Mouse (Mus musculus): ENCODE results near the gene Pecam1. TPM values are rescaled to one million over a fixed set of nuclear protein-coding genes. Genes with fewer than 3 reads are reported as not detected.
"Not testable (repeated sequence)": the region's sequence is repeated elsewhere in the genome, so short reads cannot be mapped to it uniquely, and the experiment has no call there.

Gene Pecam1
- total and polyA plus RNA-seq, 2 experiments from 2014 or later, result 63.2 to 126 TPM

DNA sequence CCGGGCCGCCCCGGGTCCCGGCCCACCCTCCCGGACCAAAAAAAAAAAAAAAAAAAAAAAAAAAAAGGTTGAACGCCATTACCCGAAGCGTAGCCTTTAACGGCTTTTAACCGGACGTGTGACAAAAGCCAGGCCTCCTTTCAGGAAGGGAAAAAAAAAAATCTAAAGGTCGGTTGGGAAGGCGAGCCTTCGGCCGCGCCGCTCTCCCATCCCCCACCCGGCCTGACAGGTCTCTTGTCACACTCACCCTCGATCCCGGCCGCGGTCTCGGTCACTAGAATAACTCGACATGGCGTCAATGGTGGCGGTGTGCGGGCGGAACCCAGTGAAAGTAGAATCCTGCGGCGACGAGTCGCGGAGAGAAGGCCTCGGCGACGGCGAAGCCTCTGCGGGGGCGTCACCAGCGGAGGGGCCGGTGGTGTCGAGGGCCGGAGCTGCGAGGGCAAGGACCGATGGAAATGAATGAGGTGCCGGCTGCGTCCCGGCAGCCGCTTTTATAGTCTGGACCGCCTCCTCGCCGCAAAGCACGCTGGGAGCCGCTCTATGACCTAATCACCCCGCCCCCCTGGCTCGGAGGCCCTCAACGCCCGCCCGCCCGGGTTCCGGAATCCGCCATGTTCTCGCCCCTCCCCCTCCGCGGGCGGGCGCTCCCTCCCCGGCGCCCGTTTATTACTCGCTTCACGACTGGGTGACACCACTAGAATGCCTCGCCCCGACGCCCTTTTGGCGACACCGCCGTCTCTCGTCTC is 37.8 kb upstream of the Pecam1 start:
- H3K4me1 ChIP-seq (ENCODE audit: control insufficient read depth, insufficient read depth), result peaks cover 20% of the 10 kb centered on the region
- under 1% methylated on average over 65 of the region's 79 CpGs for WGBS
- no peaks in the 10 kb centered on the region for H3K27me3 ChIP-seq (ENCODE audit: control insufficient read depth, insufficient read depth, low read length)
- ATAC-seq (ENCODE audit: insufficient read depth, low read depth) (peak; percentile 78), DNase-seq (ENCODE audit: low spot score) (peak; percentile 97)
- TF ChIP-seq EP300 (IDR thresholded peaks at IDR 0.05; ENCODE audit: low read depth), result peak; percentile 43; the same call in 1 of the 2 replicates
- no peak for TF ChIP-seq CTCF (IDR thresholded peaks at IDR 0.05; ENCODE audit: low read depth)
- H3K4me2 ChIP-seq (ENCODE audit: low read depth, low read length), result peak overlapping the region; percentile 67
- peak overlapping the region; percentile 95 for H3K4me3 ChIP-seq (ENCODE audit: low read depth, low read length)
- peak overlapping the region; percentile 97 for H3K9ac ChIP-seq (replicated peaks; ENCODE audit: low read depth, low read length)
- no peaks in the 10 kb centered on the region for H3K9me3 ChIP-seq (replicated peaks; ENCODE audit: control insufficient read depth, low read length)
- peak overlapping the region; percentile 99 for H3K27ac ChIP-seq (ENCODE audit: low read depth)
- H3K36me3 ChIP-seq (replicated peaks; ENCODE audit: control insufficient read depth, insufficient read depth, low read length), result peaks cover 41% of the 10 kb centered on the region

DNA sequence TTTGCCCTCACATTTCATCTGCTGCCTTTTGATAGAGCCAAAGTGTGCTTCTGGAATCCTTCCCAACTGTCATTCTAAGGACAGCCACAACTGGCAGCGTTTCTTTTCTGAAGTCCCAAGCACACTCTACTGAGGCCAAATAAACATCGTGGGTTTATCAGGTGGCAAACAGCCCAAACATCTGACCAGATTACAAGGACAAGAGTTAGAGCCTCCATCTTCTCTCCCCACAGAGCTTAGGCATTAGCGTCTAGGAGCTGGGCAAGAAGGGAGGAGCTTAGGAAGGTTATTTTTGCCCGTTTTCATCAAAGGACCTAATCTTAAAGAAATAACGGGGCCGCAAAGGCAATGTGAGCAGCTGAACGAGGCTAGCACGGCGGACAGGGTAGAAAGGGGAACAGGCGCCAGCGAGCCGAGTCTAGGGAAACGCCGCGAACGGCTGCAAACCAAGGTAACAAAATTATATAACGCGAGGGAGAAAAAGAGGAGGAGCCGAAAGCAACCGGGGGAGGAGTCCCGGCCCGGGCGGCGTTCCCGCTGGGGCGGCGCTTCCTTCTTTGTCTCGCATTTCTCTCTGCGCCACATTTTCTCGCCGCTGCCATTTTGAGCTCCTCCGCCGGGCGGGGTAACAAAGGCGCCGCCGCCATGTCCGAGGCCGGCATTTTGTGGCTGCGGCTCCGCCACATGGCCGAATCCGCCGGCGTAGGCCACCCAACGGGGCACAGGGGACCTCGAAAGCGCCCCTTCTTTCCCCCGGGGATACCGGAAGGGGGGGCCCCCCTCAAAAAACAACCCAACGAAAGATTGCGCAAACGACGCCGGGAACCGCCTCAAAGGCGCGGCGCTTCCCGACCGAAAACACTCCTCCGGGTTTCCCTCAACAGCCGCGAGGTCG is 37.0 kb upstream of the Pecam1 start:
- DNase-seq (ENCODE audit: low spot score) (peak; percentile 93), ATAC-seq (ENCODE audit: insufficient read depth, low read depth) (peak; percentile 49)
- peak overlapping the region; percentile 99 for H3K27ac ChIP-seq (ENCODE audit: low read depth)
- peaks cover 20% of the 10 kb centered on the region for H3K4me1 ChIP-seq (ENCODE audit: control insufficient read depth, insufficient read depth)
- no peaks in the 10 kb centered on the region for H3K9me3 ChIP-seq (replicated peaks; ENCODE audit: control insufficient read depth, low read length)
- WGBS, result under 1% methylated on average over 64 of the region's 65 CpGs
- peak overlapping the region; percentile 95 for H3K4me3 ChIP-seq (ENCODE audit: low read depth, low read length)
- TF ChIP-seq CTCF (IDR thresholded peaks at IDR 0.05; ENCODE audit: low read depth) (no peak), EP300 (IDR thresholded peaks at IDR 0.05; ENCODE audit: low read depth) (peak; percentile 71)
- H3K27me3 ChIP-seq (ENCODE audit: control insufficient read depth, insufficient read depth, low read length), result no peaks in the 10 kb centered on the region
- peak overlapping the region; percentile 64 for H3K4me2 ChIP-seq (ENCODE audit: low read depth, low read length)
- H3K36me3 ChIP-seq (replicated peaks; ENCODE audit: control insufficient read depth, insufficient read depth, low read length), result peaks cover 41% of the 10 kb centered on the region
- peak overlapping the region; percentile 97 for H3K9ac ChIP-seq (replicated peaks; ENCODE audit: low read depth, low read length)

DNA sequence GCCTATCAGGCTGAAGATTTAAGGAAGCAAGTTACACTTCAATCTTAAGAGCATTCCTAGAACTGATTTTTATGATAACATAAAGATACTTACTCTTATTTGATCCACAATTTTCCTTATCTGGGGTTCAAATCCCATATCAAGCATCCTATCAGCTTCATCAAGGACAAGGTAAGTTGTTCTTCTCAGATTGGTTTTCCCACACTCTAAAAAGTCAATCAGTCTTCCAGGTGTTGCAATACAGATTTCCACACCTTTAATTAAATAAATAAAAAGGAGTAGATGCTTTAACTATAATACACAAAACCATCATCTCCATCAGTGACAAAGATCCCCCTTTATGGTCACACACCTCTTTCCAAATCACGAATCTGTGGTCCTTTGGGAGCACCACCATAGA is 34.6 kb upstream of the Pecam1 start:
- no peak overlapping the region for H3K4me2 ChIP-seq (ENCODE audit: low read depth, low read length)
- TF ChIP-seq EP300 (IDR thresholded peaks at IDR 0.05; ENCODE audit: low read depth) (no peak), CTCF (IDR thresholded peaks at IDR 0.05; ENCODE audit: low read depth) (no peak)

GRCm38 (mm10) chr11:106784476-106784875 is 34.0 kb upstream of the Pecam1 start:
- TF ChIP-seq CTCF (IDR thresholded peaks at IDR 0.05; ENCODE audit: low read depth) (no peak), EP300 (IDR thresholded peaks at IDR 0.05; ENCODE audit: low read depth) (no peak)
- ATAC-seq (ENCODE audit: insufficient read depth, low read depth), result no peak
- H3K27me3 ChIP-seq (ENCODE audit: control insufficient read depth, insufficient read depth, low read length), result no peaks in the 10 kb centered on the region
- H3K27ac ChIP-seq (ENCODE audit: low read depth), result no peak overlapping the region
- no peak overlapping the region for H3K9ac ChIP-seq (replicated peaks; ENCODE audit: low read depth, low read length)
- peaks cover 62% of the 10 kb centered on the region for H3K36me3 ChIP-seq (replicated peaks; ENCODE audit: control insufficient read depth, insufficient read depth, low read length)
- WGBS, result 74% methylated on average over 2 of the region's 2 CpGs
- H3K4me2 ChIP-seq (ENCODE audit: low read depth, low read length), result no peak overlapping the region
- no peaks in the 10 kb centered on the region for H3K9me3 ChIP-seq (replicated peaks; ENCODE audit: control insufficient read depth, low read length)
- peaks cover 12% of the 10 kb centered on the region for H3K4me1 ChIP-seq (ENCODE audit: control insufficient read depth, insufficient read depth)
- DNase-seq (ENCODE audit: low spot score), result no peak
- no peak overlapping the region for H3K4me3 ChIP-seq (ENCODE audit: low read depth, low read length)

More for the DNA sequence above, 34.6 kb upstream of the Pecam1 start:
- H3K4me3 ChIP-seq (ENCODE audit: low read depth, low read length), result no peak overlapping the region
- no peaks in the 10 kb centered on the region for H3K27me3 ChIP-seq (ENCODE audit: control insufficient read depth, insufficient read depth, low read length)
- WGBS, result 74% methylated on average over 1 of the region's 1 CpGs
- no peak overlapping the region for H3K27ac ChIP-seq (ENCODE audit: low read depth)
- DNase-seq (ENCODE audit: low spot score), result no peak
- no peak overlapping the region for H3K9ac ChIP-seq (replicated peaks; ENCODE audit: low read depth, low read length)
- H3K9me3 ChIP-seq (replicated peaks; ENCODE audit: control insufficient read depth, low read length), result no peaks in the 10 kb centered on the region
- peaks cover 59% of the 10 kb centered on the region for H3K36me3 ChIP-seq (replicated peaks; ENCODE audit: control insufficient read depth, insufficient read depth, low read length)
- ATAC-seq (ENCODE audit: insufficient read depth, low read depth), result no peak
- peaks cover 15% of the 10 kb centered on the region for H3K4me1 ChIP-seq (ENCODE audit: control insufficient read depth, insufficient read depth)

DNA sequence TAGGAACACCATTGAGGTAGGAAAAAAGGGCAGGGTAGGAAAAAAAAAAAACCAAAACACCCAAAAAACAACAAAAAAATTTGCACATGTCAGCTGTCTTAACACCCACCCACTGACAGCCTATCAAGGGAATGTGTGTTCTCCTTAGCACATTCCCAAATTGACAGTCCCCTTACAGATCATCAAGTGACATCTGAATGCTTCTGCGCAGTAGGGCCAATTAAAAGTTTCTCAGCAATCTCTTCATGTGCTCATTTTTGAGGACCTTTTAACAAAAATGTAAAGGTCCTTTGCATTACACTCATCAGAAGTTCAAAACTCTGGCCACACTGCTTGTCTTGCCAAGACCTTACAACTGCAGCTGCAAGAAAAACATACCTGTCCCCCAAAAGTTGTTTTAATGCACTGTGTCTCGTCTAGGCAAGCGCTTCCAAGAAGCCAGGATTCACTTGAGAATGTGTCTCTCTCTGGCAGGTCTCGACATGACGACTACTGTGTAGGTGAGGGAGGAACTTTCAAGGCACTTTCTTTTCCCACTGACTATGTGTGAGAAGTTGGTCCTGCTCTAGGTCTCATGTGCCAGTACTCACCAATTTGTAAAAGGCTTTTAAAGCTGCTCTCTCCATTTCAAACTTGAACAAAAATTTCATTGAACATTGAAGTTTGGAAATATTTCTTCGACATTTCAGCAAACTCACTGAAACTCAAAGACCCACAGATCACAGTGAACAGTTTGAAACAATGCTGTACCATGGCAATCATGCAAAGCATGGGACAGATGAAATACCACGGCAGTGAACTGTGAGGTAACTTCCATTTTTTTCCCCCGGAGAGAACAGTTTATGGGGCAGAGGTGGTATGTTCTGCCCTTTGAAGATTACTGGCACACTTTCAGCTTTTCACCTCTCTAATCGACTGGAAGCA is 32.7 kb upstream of the Pecam1 start:
- no peaks in the 10 kb centered on the region for H3K27me3 ChIP-seq (ENCODE audit: control insufficient read depth, insufficient read depth, low read length)
- no peak overlapping the region for H3K9ac ChIP-seq (replicated peaks; ENCODE audit: low read depth, low read length)
- peaks cover 12% of the 10 kb centered on the region for H3K4me1 ChIP-seq (ENCODE audit: control insufficient read depth, insufficient read depth)
- DNase-seq (ENCODE audit: low spot score), result no peak
- H3K36me3 ChIP-seq (replicated peaks; ENCODE audit: control insufficient read depth, insufficient read depth, low read length), result peaks cover 62% of the 10 kb centered on the region
- ATAC-seq (ENCODE audit: insufficient read depth, low read depth), result no peak
- 70% methylated on average over 9 of the region's 9 CpGs for WGBS
- no peak overlapping the region for H3K4me2 ChIP-seq (ENCODE audit: low read depth, low read length)
- no peak overlapping the region for H3K27ac ChIP-seq (ENCODE audit: low read depth)
- H3K4me3 ChIP-seq (ENCODE audit: low read depth, low read length), result no peak overlapping the region
- no peak for TF ChIP-seq EP300 (IDR thresholded peaks at IDR 0.05; ENCODE audit: low read depth)
- TF ChIP-seq CTCF (IDR thresholded peaks at IDR 0.05; ENCODE audit: low read depth), result no peak
- H3K9me3 ChIP-seq (replicated peaks; ENCODE audit: control insufficient read depth, low read length), result no peaks in the 10 kb centered on the region

DNA sequence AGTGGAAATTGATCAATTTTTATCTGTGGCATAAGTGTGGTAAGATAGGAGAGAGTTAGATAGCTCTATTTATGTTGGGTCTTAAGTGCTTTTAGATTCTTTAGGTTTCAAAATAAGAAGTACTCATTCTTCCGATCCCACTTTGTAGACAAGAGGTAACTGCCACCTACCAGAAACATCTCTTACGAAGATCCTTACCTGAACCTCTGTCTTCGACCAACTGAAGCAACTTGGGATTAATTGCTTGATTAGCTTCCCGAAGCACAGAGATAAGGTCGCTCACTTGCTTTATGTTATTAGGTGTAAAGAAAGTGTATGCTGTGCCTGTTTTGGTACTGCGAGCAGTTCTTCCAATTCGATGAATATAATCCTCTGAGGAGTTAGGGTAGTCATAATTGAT is 31.8 kb upstream of the Pecam1 start:
- not testable (repeated sequence) for H3K9ac ChIP-seq (replicated peaks; ENCODE audit: low read depth, low read length); DNase-seq (ENCODE audit: low spot score); H3K4me3 ChIP-seq (ENCODE audit: low read depth, low read length); ATAC-seq (ENCODE audit: insufficient read depth, low read depth); H3K9me3 ChIP-seq (replicated peaks; ENCODE audit: control insufficient read depth, low read length); H3K4me2 ChIP-seq (ENCODE audit: low read depth, low read length); H3K27me3 ChIP-seq (ENCODE audit: control insufficient read depth, insufficient read depth, low read length); H3K27ac ChIP-seq (ENCODE audit: low read depth)
- Histone ChIP-seq H3K4me1 (ENCODE audit: control insufficient read depth, insufficient read depth) (peaks cover 12% of the 10 kb centered on the region), H3K36me3 (replicated peaks; ENCODE audit: control insufficient read depth, insufficient read depth, low read length) (peaks cover 62% of the 10 kb centered on the region)
- 75% methylated on average over 7 of the region's 7 CpGs for WGBS
